Mouse (Mus musculus) left cerebral cortex, adult 2 months (tissue): Measurements from ENCODE around the gene Qser1. TPM values are rescaled to one million over a fixed set of nuclear protein-coding genes. Genes with fewer than 3 reads are reported as not detected.
"Not testable (repeated sequence)": the region's sequence is repeated elsewhere in the genome, so short reads cannot be mapped to it uniquely, and the experiment has no call there.

Source experiments
- DNase-seq, 2 experiments: peaks; one replicate each; pipeline ENCODE4 v3.0.0; 2021 to 2022; ENCODE audit warnings: low spot score in 2 of 2, mixed read lengths in 1 of 2; ENCODE audit errors: extremely low spot score in 1 of 2
- H3K27ac ChIP-seq: fragments of 200-600 bp; 2 replicates; pipeline ENCODE4 v1.8.1; 2022
- H3K4me3 ChIP-seq: fragments of 200-600 bp; 2 replicates; pipeline ENCODE4 v1.8.1; 2022
- CTCF ChIP-seq: fragments of 200-600 bp; IDR thresholded peaks from 2 replicates; pipeline ENCODE4 v1.8.1; 2022; ENCODE audit warnings: antibody characterized with exemption, mild to moderate bottlenecking, moderate library complexity
- intact Hi-C: fragments of 180-260 bp; cut with DNase I; formaldehyde crosslinking; loops from one replicate; pipeline ENCODE4 v1.15.1; 2025
- long read RNA-seq, 2 experiments: library from polyadenylated mRNA; stranded (forward); transcript quantifications; one replicate each; pipeline ENCODE4 v2.0.0; 2021; ENCODE audit warnings: borderline mapping rate in 2 of 2
- total RNA-seq, 2 experiments: library from RNA; stranded (reverse); gene quantifications; 2 replicates each; pipeline ENCODE4 v1.2.3; 2021

Qser1 gene
- total RNA-seq, result 10 to 100 TPM; 10.2 to 10.8 TPM
- long read RNA-seq, experiment 1, partial matches to known transcripts, result 1 of 1 reads
- long read RNA-seq, experiment 1, other reads (novel, unspliced or antisense), result 0 of 1 reads
- long read RNA-seq, experiment 2, partial matches to known transcripts, result 2 of 4 reads
- long read RNA-seq, experiment 2, other reads (novel, unspliced or antisense), result 2 of 4 reads

DNA sequence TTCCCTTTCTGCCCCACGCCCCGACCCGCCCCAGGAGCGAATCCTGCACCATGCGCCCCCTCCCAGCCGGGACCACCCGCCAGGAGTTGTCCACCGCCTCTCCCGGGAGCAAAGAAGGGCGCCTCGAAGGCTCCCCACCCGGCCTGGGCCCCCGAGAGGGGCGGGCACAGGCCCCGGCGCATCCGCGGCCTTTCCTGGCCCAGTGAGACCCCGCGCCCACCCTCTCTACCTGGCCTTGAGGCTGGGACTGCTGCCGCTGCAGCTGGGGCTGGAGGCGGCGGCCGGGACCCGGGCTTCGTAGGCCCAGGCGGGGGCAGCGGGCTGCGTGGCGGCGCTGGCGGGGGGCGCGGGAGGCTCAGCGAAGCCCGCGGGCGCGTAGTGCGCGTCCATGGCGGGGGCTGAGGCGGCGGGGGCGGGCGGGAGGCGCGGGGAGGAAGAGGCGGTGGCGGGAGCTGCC, at the start of gene Qser1:
TSS of gene Qser1 (minus strand) at position 390 of the 457 bp plus-strand sequence.
- DNase-seq, result peak in 1 of 2 experiments; percentile 25
- H3K27ac ChIP-seq, result peak within 1 kb of the TSS; percentile 92
- intact Hi-C loops, result loop anchor here (2.0 kb wide), 1 partner anchor 200 kb away; the partner anchor contains the start of gene Eif3m

GRCm38 (mm10) chr2:104864176-104864860, 47.8 kb upstream of the Qser1 start:
- intact Hi-C loops, result no loop called here
- Histone ChIP-seq H3K27ac (no peak overlapping the region), H3K4me3 (no peak overlapping the region)
- TF ChIP-seq CTCF, result no peak
- DNase-seq, result no peak

More for the DNA sequence above, at the start of gene Qser1:
- peak within 1 kb of the TSS; percentile 94 for H3K4me3 ChIP-seq
- TF ChIP-seq CTCF, result no peak

DNA sequence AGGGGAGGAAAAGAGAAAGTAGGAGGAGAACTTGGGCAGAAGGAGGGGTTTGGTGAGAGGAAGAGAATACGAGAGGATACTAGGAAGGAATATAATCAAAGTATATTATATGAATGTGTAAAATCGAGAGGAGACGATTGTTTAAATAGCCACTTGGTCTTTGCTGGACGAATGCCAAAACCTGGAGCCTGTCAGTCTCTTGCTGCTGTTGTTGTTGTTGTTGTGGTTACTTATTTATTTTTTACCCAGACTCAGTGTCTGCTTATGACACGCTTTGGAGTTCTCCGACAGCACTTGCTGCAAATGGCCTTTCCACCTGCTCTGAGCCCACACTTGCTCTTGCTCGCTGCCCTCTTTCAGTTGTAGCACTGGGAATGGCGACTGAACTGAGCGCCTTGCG, 43.9 kb upstream of the Qser1 start:
- Histone ChIP-seq H3K4me3 (no peak overlapping the region), H3K27ac (no peak overlapping the region)
- intact Hi-C loops, result no loop called here
- no peak for DNase-seq
- TF ChIP-seq CTCF, result no peak

DNA sequence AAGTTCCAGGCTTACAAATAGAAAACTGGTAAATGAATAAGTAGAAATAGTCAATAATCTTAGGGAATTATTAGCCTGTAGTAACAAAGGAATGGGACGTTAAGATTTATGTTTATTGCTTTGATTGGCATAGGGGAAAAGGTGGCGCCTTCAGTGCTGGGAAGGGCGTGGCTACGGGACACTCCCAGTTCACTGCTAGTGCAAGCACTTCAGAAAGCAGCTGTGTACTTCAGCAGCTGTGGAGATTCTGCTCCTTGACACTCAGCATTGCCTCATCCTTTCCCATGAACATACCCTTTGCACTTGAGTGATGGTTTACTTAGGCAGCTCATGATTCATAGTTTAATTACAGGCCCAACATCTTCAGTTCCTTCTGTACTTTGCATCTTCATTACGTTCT, 42.5 kb upstream of the Qser1 start:
- DNase-seq, result no peak
- Histone ChIP-seq H3K27ac (no peak overlapping the region), H3K4me3 (no peak overlapping the region)
- intact Hi-C loops, result no loop called here
- TF ChIP-seq CTCF, result no peak

DNA sequence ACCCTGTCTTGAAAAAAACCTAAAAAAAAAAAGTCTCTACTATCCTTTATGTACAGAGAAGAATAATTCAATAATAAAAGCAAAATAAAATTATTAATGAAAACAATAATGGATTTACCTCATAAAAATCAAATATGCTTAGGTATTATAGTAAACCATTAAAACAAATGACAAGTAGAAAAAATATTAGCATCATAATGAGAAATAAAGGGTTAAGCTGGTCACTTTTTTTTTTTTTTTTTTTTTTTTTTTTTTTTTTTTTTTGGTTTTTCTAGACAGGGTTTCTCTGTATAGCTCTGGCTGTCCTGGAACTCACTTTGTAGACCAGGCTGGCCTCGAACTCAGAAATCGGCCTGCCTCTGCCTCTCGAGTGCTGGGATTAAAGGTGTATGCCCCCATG, 41.5 kb upstream of the Qser1 start:
- H3K4me3 ChIP-seq, H3K27ac ChIP-seq, intact Hi-C loops, DNase-seq: not testable (repeated sequence)

DNA sequence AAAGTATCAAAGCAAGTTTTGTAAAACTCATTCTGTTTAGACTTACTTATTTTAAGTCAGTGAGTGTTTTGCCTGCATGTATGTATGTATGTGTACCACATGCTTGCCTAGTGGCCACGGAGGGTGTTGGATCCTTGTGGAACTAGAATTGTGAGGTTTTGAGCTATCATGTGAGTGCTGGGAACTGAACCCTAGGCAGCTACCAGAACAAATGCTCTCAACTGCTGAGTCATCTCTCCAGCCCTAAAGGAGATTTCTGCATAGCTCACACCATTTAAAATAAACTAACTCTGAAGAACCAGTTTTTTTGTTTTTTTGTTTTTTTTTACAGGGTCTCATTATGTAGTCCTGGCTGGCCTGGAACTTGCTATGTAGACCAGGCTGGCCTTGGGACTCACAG, 39.7 kb upstream of the Qser1 start:
- DNase-seq, result no peak
- no peak overlapping the region for H3K27ac ChIP-seq
- no peak overlapping the region for H3K4me3 ChIP-seq
- intact Hi-C loops, result no loop called here
- TF ChIP-seq CTCF, result no peak

DNA sequence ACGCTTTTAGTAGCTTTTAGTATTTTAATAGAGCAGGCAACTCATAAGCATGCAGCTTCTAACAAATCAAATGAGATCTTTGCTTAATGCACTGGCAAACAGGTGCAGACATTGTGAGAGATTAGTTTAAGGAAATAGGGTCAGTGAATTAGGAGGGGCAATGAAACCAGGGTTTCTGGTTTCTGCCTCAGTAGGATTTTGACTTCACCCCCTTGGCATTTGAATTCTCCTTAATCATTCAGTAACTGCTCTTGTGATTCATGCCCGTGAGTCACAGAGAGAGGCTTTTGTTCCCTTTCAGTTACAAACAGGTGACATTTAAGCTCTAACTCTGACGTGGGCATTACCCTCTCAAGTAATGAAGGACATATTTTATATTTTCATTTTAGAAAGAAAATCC, 39.2 kb upstream of the Qser1 start:
- intact Hi-C loops, result no loop called here
- no peak for TF ChIP-seq CTCF
- no peak for DNase-seq
- H3K4me3 ChIP-seq, result no peak overlapping the region
- no peak overlapping the region for H3K27ac ChIP-seq

- Histone ChIP-seq H3K27ac (no peak overlapping the region), H3K4me3 (no peak overlapping the region)
- DNase-seq, result no peak
- intact Hi-C loops, result no loop called here
- no peak for TF ChIP-seq CTCF
Observed at GRCm38 (mm10) chr2:104854836-104855235, 38.3 kb upstream of the Qser1 start.

- intact Hi-C loops, result no loop called here
- Histone ChIP-seq H3K4me3 (no peak overlapping the region), H3K27ac (no peak overlapping the region)
- no peak for TF ChIP-seq CTCF
- no peak for DNase-seq
Observed at GRCm38 (mm10) chr2:104852546-104852945, 36.0 kb upstream of the Qser1 start.

- TF ChIP-seq CTCF, result no peak
- no peak for DNase-seq
- H3K27ac ChIP-seq, result no peak overlapping the region
- no peak overlapping the region for H3K4me3 ChIP-seq
- intact Hi-C loops, result no loop called here
Observed at GRCm38 (mm10) chr2:104851686-104852085, 35.1 kb upstream of the Qser1 start.

DNA sequence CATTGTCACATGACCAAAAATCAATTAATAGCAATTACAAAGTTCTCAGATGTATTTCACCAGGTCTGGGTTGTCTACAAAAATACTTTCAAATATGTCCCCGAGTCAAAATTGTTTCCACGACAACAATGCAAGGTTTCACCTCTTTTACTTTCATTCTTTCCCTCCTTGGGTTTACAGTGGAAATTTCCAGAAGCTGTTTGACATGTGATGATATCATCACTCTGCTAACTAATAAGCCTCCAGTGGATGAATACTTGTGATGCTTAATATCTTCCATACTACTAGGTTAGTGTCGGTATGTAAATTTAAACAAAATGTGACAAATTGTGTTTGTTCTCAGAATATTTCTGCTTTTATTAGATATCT, 33.4 kb upstream of the Qser1 start:
- intact Hi-C loops, result no loop called here
- H3K27ac ChIP-seq, result no peak overlapping the region
- peak overlapping the region; percentile 65 for H3K4me3 ChIP-seq
- no peak for DNase-seq
- no peak for TF ChIP-seq CTCF

- peak; percentile 33 to 51 for DNase-seq
- H3K27ac ChIP-seq, result no peak within 1 kb of the TSS
- intact Hi-C loops, result no loop called here
- peak within 1 kb of the TSS; percentile 65 for H3K4me3 ChIP-seq
- no peak for TF ChIP-seq CTCF
Observed at GRCm38 (mm10) chr2:104849276-104849990, 32.9 kb upstream of the Qser1 start, which contains the start of gene Prrg4. Gene Prrg4 (minus strand): TSS chr2:104849876.
